Mouse (Mus musculus) MEL (cell line): ENCODE data around the gene Vat1.
A peak's percentile ranks its signal among the peaks of the same experiment; 100 is the strongest.

Source experiments
- CTCF ChIP-seq, 3 experiments: IDR thresholded peaks in 2 of 3; conservative IDR thresholded peaks in 1 of 3; 2 replicates each; pipeline ENCODE4 v1.5.1; 2011 to 2012; ENCODE audit warnings: low read length in 3 of 3, low read depth in 2 of 3, mild to moderate bottlenecking in 2 of 3, improper control_type of control experiment in 1 of 3, inconsistent platforms in 1 of 3, mixed read lengths in 1 of 3, moderate library complexity in 1 of 3; ENCODE audit not compliant: control insufficient read depth in 1 of 3, insufficient read depth in 1 of 3, poor library complexity in 1 of 3, severe bottlenecking in 1 of 3
- E2F4 ChIP-seq: IDR thresholded peaks from 2 replicates; pipeline ENCODE4 v1.6.1; 2011; ENCODE audit warnings: low read depth, low read length, improper control_type of control experiment, borderline replicate concordance
- MAZ ChIP-seq: IDR thresholded peaks from 2 replicates; pipeline ENCODE4 v1.6.1; 2012; ENCODE audit warnings: low read depth, mild to moderate bottlenecking, inconsistent platforms, low read length, improper control_type of control experiment
- NELFE ChIP-seq: IDR thresholded peaks from 2 replicates; pipeline ENCODE4 v1.6.1; 2011; ENCODE audit warnings: low read depth, low read length, improper control_type of control experiment
- NRF1 ChIP-seq: IDR thresholded peaks from 2 replicates; pipeline ENCODE4 v1.6.1; 2014; ENCODE audit warnings: low read depth, mild to moderate bottlenecking, inconsistent platforms, low read length, improper control_type of control experiment, moderate library complexity; ENCODE audit not compliant: poor library complexity, insufficient read depth, severe bottlenecking
- POLR2A ChIP-seq, 2 experiments: IDR thresholded peaks; 2 replicates each; pipeline ENCODE4 v1.6.1; 2011 to 2012; ENCODE audit warnings: low read length in 2 of 2, mild to moderate bottlenecking in 2 of 2, control low read depth in 1 of 2, improper control_type of control experiment in 1 of 2, low read depth in 1 of 2, moderate library complexity in 1 of 2; ENCODE audit not compliant: control insufficient read depth in 1 of 2, insufficient read depth in 1 of 2, poor library complexity in 1 of 2
- TCF12 ChIP-seq: IDR thresholded peaks from 2 replicates; pipeline ENCODE4 v1.6.1; 2014; ENCODE audit warnings: low read depth, mild to moderate bottlenecking, inconsistent platforms, low read length, improper control_type of control experiment, moderate library complexity
- USF1 ChIP-seq: IDR thresholded peaks from 2 replicates; pipeline ENCODE4 v1.6.1; 2014; ENCODE audit warnings: low read depth, mild to moderate bottlenecking, inconsistent platforms, low read length, improper control_type of control experiment, moderate library complexity
- ZKSCAN1 ChIP-seq: IDR thresholded peaks from 2 replicates; pipeline ENCODE4 v1.6.1; 2012; ENCODE audit warnings: low read depth, mild to moderate bottlenecking, inconsistent platforms, low read length, improper control_type of control experiment, moderate library complexity

DNA sequence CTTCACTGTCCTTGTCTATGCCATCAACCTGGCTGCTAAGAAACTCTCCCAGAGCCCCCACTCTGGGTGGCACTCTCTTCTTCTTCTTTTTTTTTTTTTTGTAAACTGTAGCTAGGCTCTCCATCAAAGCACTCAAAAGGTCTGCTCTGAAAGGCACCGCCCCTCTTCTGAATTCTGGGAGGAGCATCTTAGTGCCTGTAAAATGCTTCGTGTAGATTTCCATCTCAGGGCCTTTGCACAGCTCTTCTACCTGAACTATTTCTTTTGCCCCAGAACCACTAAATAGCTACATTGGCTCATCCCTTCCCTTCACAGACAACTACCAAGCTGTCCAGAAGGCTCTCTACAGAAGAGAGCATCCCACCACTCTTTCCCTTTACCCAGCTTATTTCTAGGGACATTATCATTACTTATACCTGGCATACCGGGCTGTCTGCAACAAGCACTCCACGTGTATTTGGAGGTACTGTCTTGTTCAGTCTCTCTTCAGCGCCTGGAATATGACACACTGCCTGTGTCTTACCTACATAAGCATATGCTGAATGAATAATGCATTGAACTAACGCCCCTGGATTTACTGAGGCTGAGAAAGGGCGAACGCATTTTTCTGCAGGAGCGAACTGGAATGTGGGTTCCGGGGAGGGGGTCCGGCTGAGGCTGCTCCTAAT is 49.5 kb downstream of the Vat1 start:
- TF ChIP-seq NRF1 (no peak), CTCF (IDR thresholded peaks at IDR 0.05 in 2 of 3, conservative IDR thresholded peaks at IDR 0.05 in 1 of 3; ENCODE audit: control insufficient read depth in 1 of 3, insufficient read depth in 1 of 3, low read depth in 2 of 3, low read length in 3 of 3, poor library complexity in 1 of 3, severe bottlenecking in 1 of 3) (no peak), E2F4 (no peak), NELFE (peak; percentile 56; the same call in 1 of the 2 replicates), USF1 (no peak), POLR2A (IDR thresholded peaks at IDR 0.05; ENCODE audit: control insufficient read depth in 1 of 2, insufficient read depth in 1 of 2, low read depth in 1 of 2, low read length in 2 of 2, poor library complexity in 1 of 2) (peak in 1 of 2 experiments; percentile 67; a peak in 2 of 4 replicates), MAZ (0 out of 2 replicates have a peak, but pooled peaks have one; percentile 34), ZKSCAN1 (no peak), TCF12 (no peak)
